25 mouse cellular contexts compared by ENCODE assay signal in genomic region chr15:12612944-12613675, GRCm38 (mm10).
DNase-seq lines count a peak whose midpoint lies in the region; ATAC-seq and TF ChIP-seq lines count a peak whose summit lies in the region.
"Had no signal": no experiment of that assay in that cellular context is flagged by ENCODE, and none has a peak within 500 bp of the region (broad histone marks: within the 10 kb centered on the region; RNA-seq: fewer than 3 reads in every experiment).

No protein-coding gene starts in this region.

- ATAC-seq in forebrain, embryonic 16.5 days, result 0 out of 2 replicates have a peak, but pooled peaks have one; percentile 25
- ATAC-seq in forebrain, postnatal 0 days, result no peak
- ATAC-seq in midbrain, embryonic 11.5 days (ENCODE audit: low FRiP score), result no peak
- no peak for ATAC-seq in midbrain, embryonic 14.5 days (ENCODE audit: low FRiP score, low TSS enrichment)
- peak; percentile 38; the same call in 1 of the 2 replicates for ATAC-seq in intestine, postnatal 0 days
- ATAC-seq: activated CD4-positive, CD25-positive, alpha-beta regulatory T cell, adult 4 months; forebrain, embryonic 13.5 days had no signal

- TF ChIP-seq CTCF in forebrain, postnatal 0 days (IDR thresholded peaks at IDR 0.05; ENCODE audit: low read depth), result no peak
- TF ChIP-seq CTCF in intestine, postnatal 0 days (IDR thresholded peaks at IDR 0.05; ENCODE audit: low read depth), result no peak

- H3K4me1 ChIP-seq in forebrain, embryonic 16.5 days (replicated peaks; ENCODE audit: control insufficient read depth, insufficient read depth, low read length), result peaks cover 9% of the 10 kb centered on the region
- H3K4me1 ChIP-seq in forebrain, postnatal 0 days (ENCODE audit: insufficient read depth), result 0 out of 2 replicates have a peak, but pooled peaks cover 6% of the 10 kb centered on the region
- H3K4me1 ChIP-seq in midbrain, embryonic 11.5 days (ENCODE audit: control insufficient read depth, insufficient read depth, low read length), result no peaks in the 10 kb centered on the region; the same call in 1 of the 2 replicates
- no peaks in the 10 kb centered on the region for H3K4me1 ChIP-seq in midbrain, embryonic 14.5 days (ENCODE audit: control insufficient read depth, insufficient read depth, low read length)
- no peaks in the 10 kb centered on the region for H3K4me1 ChIP-seq in intestine, postnatal 0 days (replicated peaks; ENCODE audit: control insufficient read depth, insufficient read depth, low read length)
- H3K4me1 ChIP-seq: forebrain, embryonic 13.5 days; neural tube, embryonic 12.5 days had no signal

- H3K4me2 ChIP-seq in forebrain, embryonic 16.5 days (ENCODE audit: low read length), result no peak overlapping the region
- no peak overlapping the region for H3K4me2 ChIP-seq in forebrain, postnatal 0 days (ENCODE audit: low read depth)
- no peak overlapping the region for H3K4me2 ChIP-seq in midbrain, embryonic 11.5 days
- no peak overlapping the region for H3K4me2 ChIP-seq in midbrain, embryonic 14.5 days (ENCODE audit: low read length)
- no peak overlapping the region for H3K4me2 ChIP-seq in intestine, postnatal 0 days (replicated peaks; ENCODE audit: low read depth)
- H3K4me2 ChIP-seq: embryonic facial prominence, embryonic 13.5 days; forebrain, embryonic 13.5 days; heart, embryonic 12.5 days; hindbrain, embryonic 14.5 days; limb, embryonic 13.5 days; liver, embryonic 11.5 days; lung, embryonic 15.5 days; neural tube, embryonic 12.5 days had no signal

- H3K9me3 ChIP-seq in forebrain, embryonic 16.5 days (ENCODE audit: control insufficient read depth, low read length), result no peaks in the 10 kb centered on the region
- no peaks in the 10 kb centered on the region for H3K9me3 ChIP-seq in forebrain, postnatal 0 days (ENCODE audit: low read length)
- H3K9me3 ChIP-seq in midbrain, embryonic 11.5 days (ENCODE audit: control insufficient read depth, low read length), result no peaks in the 10 kb centered on the region
- H3K9me3 ChIP-seq in midbrain, embryonic 14.5 days (ENCODE audit: control insufficient read depth, low read length), result no peaks in the 10 kb centered on the region
- no peaks in the 10 kb centered on the region for H3K9me3 ChIP-seq in intestine, postnatal 0 days (ENCODE audit: control insufficient read depth)
- H3K9me3 ChIP-seq: embryonic facial prominence, embryonic 13.5 days; forebrain, embryonic 13.5 days; heart, embryonic 12.5 days; limb, embryonic 13.5 days; lung, embryonic 15.5 days; midbrain, embryonic 10.5 days; neural tube, embryonic 12.5 days had no signal

- no peak for DNase-seq in forebrain, postnatal 0 days
- DNase-seq in midbrain, embryonic 11.5 days (ENCODE audit: low spot score, missing footprints), result peak; percentile 60
- no peak for DNase-seq in midbrain, embryonic 14.5 days
- DNase-seq in layer of hippocampus, postnatal 10 days (ENCODE audit: low spot score in 2 of 2), result no peak
- DNase-seq in embryo, embryonic 10 days (ENCODE audit: low spot score), result no peak
- DNase-seq: adrenal gland, postnatal 10 days; cerebellum, adult 11 months; cerebellum, adult 9-10 months; heart, adult 2 months; thymus, adult 2 months; thymus, postnatal 36 days had no signal

- H3K4me3 ChIP-seq in forebrain, embryonic 16.5 days (replicated peaks; ENCODE audit: low read length), result no peak overlapping the region
- H3K4me3 ChIP-seq in forebrain, postnatal 0 days (ENCODE audit: low read depth, low read length), result no peak overlapping the region
- no peak overlapping the region for H3K4me3 ChIP-seq in midbrain, embryonic 11.5 days (ENCODE audit: low read depth, low read length)
- no peak overlapping the region for H3K4me3 ChIP-seq in midbrain, embryonic 14.5 days (replicated peaks; ENCODE audit: low read depth, low read length)
- H3K4me3 ChIP-seq in intestine, postnatal 0 days (ENCODE audit: low read depth, low read length), result no peak overlapping the region
- H3K4me3 ChIP-seq: embryonic facial prominence, embryonic 13.5 days; forebrain, embryonic 13.5 days; heart, adult 2 months; heart, embryonic 12.5 days; limb, embryonic 13.5 days; lung, embryonic 15.5 days; midbrain, embryonic 10.5 days; myocyte; neural tube, embryonic 12.5 days had no signal

- H3K36me3 ChIP-seq in forebrain, embryonic 16.5 days (ENCODE audit: control insufficient read depth, insufficient read depth), result no peaks in the 10 kb centered on the region
- H3K36me3 ChIP-seq in forebrain, postnatal 0 days (ENCODE audit: insufficient read depth), result no peaks in the 10 kb centered on the region
- H3K36me3 ChIP-seq in midbrain, embryonic 11.5 days (ENCODE audit: control insufficient read depth, insufficient read depth, low read length), result no peaks in the 10 kb centered on the region
- no peaks in the 10 kb centered on the region for H3K36me3 ChIP-seq in midbrain, embryonic 14.5 days (ENCODE audit: control insufficient read depth, insufficient read depth, low read length)
- no peaks in the 10 kb centered on the region for H3K36me3 ChIP-seq in intestine, postnatal 0 days (ENCODE audit: control insufficient read depth, insufficient read depth)
- H3K36me3 ChIP-seq: embryonic facial prominence, embryonic 13.5 days; heart, embryonic 12.5 days; limb, embryonic 13.5 days; lung, embryonic 15.5 days; midbrain, embryonic 10.5 days; neural tube, embryonic 12.5 days had no signal

- no peaks in the 10 kb centered on the region for H3K27me3 ChIP-seq in forebrain, embryonic 16.5 days (replicated peaks; ENCODE audit: control insufficient read depth, insufficient read depth, low read length)
- no peaks in the 10 kb centered on the region for H3K27me3 ChIP-seq in forebrain, postnatal 0 days (ENCODE audit: insufficient read depth, low read length)
- H3K27me3 ChIP-seq in midbrain, embryonic 11.5 days (ENCODE audit: control insufficient read depth, insufficient read depth, low read length), result no peaks in the 10 kb centered on the region
- H3K27me3 ChIP-seq in midbrain, embryonic 14.5 days (ENCODE audit: control insufficient read depth, insufficient read depth, low read length), result no peaks in the 10 kb centered on the region
- H3K27me3 ChIP-seq in intestine, postnatal 0 days (replicated peaks; ENCODE audit: control insufficient read depth, insufficient read depth, low read length), result no peaks in the 10 kb centered on the region
- H3K27me3 ChIP-seq: embryonic facial prominence, embryonic 13.5 days; forebrain, embryonic 13.5 days; heart, embryonic 12.5 days; limb, embryonic 13.5 days; lung, embryonic 15.5 days; neural tube, embryonic 12.5 days had no signal

- 53% methylated on average over 7 of the region's 7 CpGs for WGBS in forebrain, embryonic 16.5 days
- 42% methylated on average over 7 of the region's 7 CpGs for WGBS in forebrain, postnatal 0 days
- 73% methylated on average over 7 of the region's 7 CpGs for WGBS in midbrain, embryonic 11.5 days
- 75% methylated on average over 7 of the region's 7 CpGs for WGBS in midbrain, embryonic 14.5 days
- WGBS in intestine, postnatal 0 days, result 35% methylated on average over 7 of the region's 7 CpGs

- H3K9ac ChIP-seq in forebrain, embryonic 16.5 days (replicated peaks; ENCODE audit: low read depth, low read length), result no peak overlapping the region
- H3K9ac ChIP-seq in forebrain, postnatal 0 days, result no peak overlapping the region
- H3K9ac ChIP-seq in midbrain, embryonic 11.5 days (ENCODE audit: low read length), result no peak overlapping the region
- no peak overlapping the region for H3K9ac ChIP-seq in midbrain, embryonic 14.5 days (replicated peaks; ENCODE audit: low read length)
- H3K9ac ChIP-seq in intestine, postnatal 0 days (ENCODE audit: low read depth, low read length), result no peak overlapping the region
- H3K9ac ChIP-seq: embryonic facial prominence, embryonic 13.5 days; forebrain, embryonic 13.5 days; heart, embryonic 12.5 days; hindbrain, embryonic 14.5 days; limb, embryonic 13.5 days; lung, embryonic 15.5 days; neural tube, embryonic 12.5 days had no signal

- H3K27ac ChIP-seq in forebrain, embryonic 16.5 days (ENCODE audit: low read length), result no peak overlapping the region
- no peak overlapping the region for H3K27ac ChIP-seq in forebrain, postnatal 0 days (ENCODE audit: low read depth, low read length)
- H3K27ac ChIP-seq in midbrain, embryonic 11.5 days (ENCODE audit: low read depth, low read length), result no peak overlapping the region
- no peak overlapping the region for H3K27ac ChIP-seq in midbrain, embryonic 14.5 days (replicated peaks; ENCODE audit: low read depth, low read length)
- H3K27ac ChIP-seq in intestine, postnatal 0 days (ENCODE audit: low read depth, low read length), result no peak overlapping the region
- H3K27ac ChIP-seq: embryonic facial prominence, embryonic 13.5 days; forebrain, embryonic 13.5 days; heart, adult 2 months; hindbrain, embryonic 14.5 days; kidney, postnatal 0 days; limb, embryonic 13.5 days; lung, embryonic 15.5 days; midbrain, embryonic 10.5 days; neural tube, embryonic 12.5 days had no signal

Comparison
In these comparisons a context has a peak if more than half of its experiments do, and no peak if none do; other contexts are left out.
1. ATAC-seq: peak in forebrain, embryonic 16.5 days (single experiment) and intestine, postnatal 0 days (single experiment); none in forebrain, postnatal 0 days (single experiment), midbrain, embryonic 11.5 days (single experiment) and midbrain, embryonic 14.5 days (single experiment).